In genomic region chr1:176730528-176730927, GRCm38 (mm10) we compare ENCODE assay signal across 22 mouse cellular contexts.
DNase-seq lines count a peak whose midpoint lies in the region; ATAC-seq and TF ChIP-seq lines count a peak whose summit lies in the region.
"Had no signal": no experiment of that assay in that cellular context is flagged by ENCODE, and none has a peak within 500 bp of the region (broad histone marks: within the 10 kb centered on the region; RNA-seq: fewer than 3 reads in every experiment).

No protein-coding gene starts in this region.

- no peak overlapping the region for H3K27ac ChIP-seq in MEL (ENCODE audit: control insufficient read depth, low read depth, low read length)
- H3K27ac ChIP-seq in hindbrain, embryonic 13.5 days, result no peak overlapping the region
- H3K27ac ChIP-seq: embryonic facial prominence, embryonic 13.5 days; forebrain, embryonic 12.5 days; heart, embryonic 10.5 days; hindbrain, embryonic 12.5 days; hindbrain, postnatal 0 days had no signal

- intact Hi-C loops in left cerebral cortex, postnatal 10 days (cut with DNase I), result no loop called here

- H3K9ac ChIP-seq in MEL (ENCODE audit: control insufficient read depth, low read depth, low read length, poor library complexity, severe bottlenecking), result no peak overlapping the region
- H3K9ac ChIP-seq in hindbrain, embryonic 13.5 days, result no peak overlapping the region
- H3K9ac ChIP-seq: embryonic facial prominence, embryonic 13.5 days; forebrain, embryonic 12.5 days; hindbrain, embryonic 12.5 days had no signal

- H3K9me3 ChIP-seq in MEL (replicated peaks; ENCODE audit: insufficient read depth, low read length), result no peaks in the 10 kb centered on the region
- no peaks in the 10 kb centered on the region for H3K9me3 ChIP-seq in hindbrain, embryonic 13.5 days
- H3K9me3 ChIP-seq: embryonic facial prominence, embryonic 13.5 days; forebrain, embryonic 12.5 days; G1E; heart, embryonic 10.5 days; hindbrain, embryonic 12.5 days had no signal

- TF ChIP-seq RAD21 in MEL (IDR thresholded peaks at IDR 0.05; ENCODE audit: low read depth, low read length), result no peak

- peak; percentile 21 for DNase-seq in lung, postnatal 25 days (ENCODE audit: low spot score)
- DNase-seq in lung, postnatal 10 days, result no peak
- DNase-seq in A20 (ENCODE audit: low read depth, low spot score) (peak; percentile 34), MEL (ENCODE audit: low read depth, low spot score) (peak; percentile 23)
- no peak for DNase-seq in left cerebral cortex, postnatal 10 days (ENCODE audit: extremely low spot score in 1 of 2, low spot score in 2 of 2)
- DNase-seq in layer of hippocampus, postnatal 14 days (ENCODE audit: low spot score in 2 of 2), result no peak
- DNase-seq: adrenal gland, postnatal 14 days; cerebellum, adult 11-12 months; cerebellum, adult 9-10 months; cerebellum, postnatal 25 days; gastrocnemius, postnatal 10 days; heart, postnatal 10 days; heart, postnatal 4 days had no signal

- H3K4me2 ChIP-seq in hindbrain, embryonic 13.5 days, result no peak overlapping the region
- H3K4me2 ChIP-seq: embryonic facial prominence, embryonic 13.5 days; forebrain, embryonic 12.5 days; hindbrain, embryonic 12.5 days had no signal

- no peaks in the 10 kb centered on the region for H3K79me2 ChIP-seq in MEL (ENCODE audit: control insufficient read depth, insufficient read depth, low read length, poor library complexity)

- TF ChIP-seq EP300 in MEL (IDR thresholded peaks at IDR 0.05; ENCODE audit: low read depth in 1 of 2, low read length in 2 of 2), result no peak

- 94% methylated on average over 2 of the region's 2 CpGs for WGBS in hindbrain, embryonic 13.5 days

- TF ChIP-seq POLR2A in MEL (IDR thresholded peaks at IDR 0.05; ENCODE audit: control insufficient read depth in 1 of 2, insufficient read depth in 1 of 2, low read depth in 1 of 2, low read length in 2 of 2, poor library complexity in 1 of 2), result no peak

- H3K36me3 ChIP-seq in MEL (ENCODE audit: control insufficient read depth in 1 of 2, insufficient read depth in 2 of 2, low read length in 2 of 2), result peaks cover 6 to 10% of the 10 kb centered on the region in 2 experiments; a peak in 3 of 4 replicates
- peaks cover 46% of the 10 kb centered on the region for H3K36me3 ChIP-seq in hindbrain, embryonic 13.5 days

- no peaks in the 10 kb centered on the region for H3K27me3 ChIP-seq in MEL (ENCODE audit: control insufficient read depth in 1 of 2, insufficient read depth in 2 of 2, low read length in 2 of 2)
- no peaks in the 10 kb centered on the region for H3K27me3 ChIP-seq in hindbrain, embryonic 13.5 days
- H3K27me3 ChIP-seq: embryonic facial prominence, embryonic 13.5 days; forebrain, embryonic 12.5 days; hindbrain, embryonic 12.5 days had no signal

- H3K4me1 ChIP-seq in MEL (ENCODE audit: control insufficient read depth in 1 of 2, insufficient read depth in 2 of 2, low read length in 2 of 2), result peaks cover 0 to 4% of the 10 kb centered on the region in 2 experiments; a peak in 2 of 4 replicates
- H3K4me1 ChIP-seq in hindbrain, embryonic 13.5 days (replicated peaks), result no peaks in the 10 kb centered on the region
- H3K4me1 ChIP-seq: embryonic facial prominence, embryonic 13.5 days; forebrain, embryonic 12.5 days; heart, embryonic 10.5 days; hindbrain, embryonic 12.5 days had no signal

- ATAC-seq in neutrophil, adult 5-6 weeks (ENCODE audit: extremely low read depth, insufficient number of reproducible peaks, low FRiP score, poor library complexity, severe bottlenecking), result peak; percentile 37; the same call in 1 of the 2 replicates
- ATAC-seq in hindbrain, embryonic 13.5 days (ENCODE audit: low FRiP score), result no peak
- ATAC-seq: forebrain, embryonic 16.5 days; hindbrain, postnatal 0 days had no signal

- H3K4me3 ChIP-seq in MEL (ENCODE audit: control insufficient read depth in 1 of 2, insufficient read depth in 1 of 2, low read depth in 2 of 2, low read length in 2 of 2), result no peak overlapping the region
- H3K4me3 ChIP-seq in hindbrain, embryonic 13.5 days, result no peak overlapping the region
- H3K4me3 ChIP-seq: embryonic facial prominence, embryonic 13.5 days; forebrain, embryonic 12.5 days; heart, embryonic 10.5 days; hindbrain, embryonic 12.5 days had no signal

- no peak for TF ChIP-seq CTCF in MEL (IDR thresholded peaks at IDR 0.05 in 2 of 3, conservative IDR thresholded peaks at IDR 0.05 in 1 of 3; ENCODE audit: control insufficient read depth in 1 of 3, insufficient read depth in 1 of 3, low read depth in 2 of 3, low read length in 3 of 3, poor library complexity in 1 of 3, severe bottlenecking in 1 of 3)

TF ChIP-seq in MEL, 35 proteins besides CTCF, POLR2A, EP300 and RAD21:
- TF ChIP-seq CHD1 (IDR thresholded peaks at IDR 0.05; ENCODE audit: low read depth, low read length), result no peak
- no peak for TF ChIP-seq ZKSCAN1 (IDR thresholded peaks at IDR 0.05; ENCODE audit: low read depth, low read length)
- no peak for TF ChIP-seq MYC (IDR thresholded peaks at IDR 0.05; ENCODE audit: low read depth, low read length)
- TF ChIP-seq POLR2AphosphoS5 (IDR thresholded peaks at IDR 0.05; ENCODE audit: borderline replicate concordance, low read depth, low read length), result no peak
TF ChIP-seq in MEL: peak in this region for 0.

Comparison
In these comparisons a context has a peak if more than half of its experiments do, and no peak if none do; other contexts are left out.
1. DNase-seq: peak in lung, postnatal 25 days (single experiment), A20 (single experiment) and MEL (single experiment); none in lung, postnatal 10 days (single experiment), left cerebral cortex, postnatal 10 days (0 of 2) and layer of hippocampus, postnatal 14 days (0 of 2).